Mouse (Mus musculus): Measurements from ENCODE around the gene Ak7.

DNA sequence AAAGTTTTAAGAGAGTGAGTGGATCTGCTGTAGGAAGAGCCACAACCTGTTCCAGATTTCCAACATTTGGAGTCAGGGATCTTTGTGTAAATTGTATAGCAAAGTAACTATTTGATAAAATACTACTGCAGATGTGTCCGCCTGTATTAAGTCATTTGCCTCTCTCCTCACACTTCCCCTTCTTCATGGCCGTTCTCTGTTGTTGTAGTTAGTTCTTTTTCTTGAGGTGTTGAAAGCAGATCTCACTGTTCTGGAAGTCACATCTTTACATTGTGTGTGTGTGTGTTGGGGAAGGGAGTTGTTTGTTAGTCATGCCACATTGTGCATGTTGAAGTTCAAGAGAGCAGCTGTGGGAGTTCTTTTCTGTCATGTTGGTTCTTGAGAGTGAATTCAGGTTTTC is 89.1 kb downstream of the Ak7 start:
- TF ChIP-seq POLR2A (IDR thresholded peaks at IDR 0.05; ENCODE audit: low read depth, low read length) (no peak), ZNF384 (IDR thresholded peaks at IDR 0.05; ENCODE audit: low read depth, low read length) (no peak), CTCF (conservative IDR thresholded peaks at IDR 0.05 in 1 of 2, IDR thresholded peaks at IDR 0.05 in 1 of 2; ENCODE audit: low read depth in 2 of 2, low read length in 2 of 2) (no peak), NRF1 (IDR thresholded peaks at IDR 0.05; ENCODE audit: low read depth, low read length) (no peak), UBTF (IDR thresholded peaks at IDR 0.05; ENCODE audit: low read depth, low read length) (no peak), EP300 (IDR thresholded peaks at IDR 0.05; ENCODE audit: low read length) (no peak), KAT2A (IDR thresholded peaks at IDR 0.05; ENCODE audit: insufficient replicate concordance, low read length) (no peak), MAFK (IDR thresholded peaks at IDR 0.05; ENCODE audit: insufficient replicate concordance, low read length) (no peak), MYC (IDR thresholded peaks at IDR 0.05; ENCODE audit: low read depth, low read length) (no peak), MAX (IDR thresholded peaks at IDR 0.05; ENCODE audit: low read length) (no peak), CHD1 (IDR thresholded peaks at IDR 0.05; ENCODE audit: low read depth, low read length) (no peak), USF2 (conservative IDR thresholded peaks at IDR 0.05; ENCODE audit: low read depth, low read length) (no peak), POLR2AphosphoS2 (IDR thresholded peaks at IDR 0.05; ENCODE audit: low read depth, low read length) (no peak), MEF2A (IDR thresholded peaks at IDR 0.05; ENCODE audit: borderline replicate concordance, low read depth, low read length) (no peak)
